Comparison of ENCODE assay signal across 17 mouse cellular contexts in the genomic region with DNA sequence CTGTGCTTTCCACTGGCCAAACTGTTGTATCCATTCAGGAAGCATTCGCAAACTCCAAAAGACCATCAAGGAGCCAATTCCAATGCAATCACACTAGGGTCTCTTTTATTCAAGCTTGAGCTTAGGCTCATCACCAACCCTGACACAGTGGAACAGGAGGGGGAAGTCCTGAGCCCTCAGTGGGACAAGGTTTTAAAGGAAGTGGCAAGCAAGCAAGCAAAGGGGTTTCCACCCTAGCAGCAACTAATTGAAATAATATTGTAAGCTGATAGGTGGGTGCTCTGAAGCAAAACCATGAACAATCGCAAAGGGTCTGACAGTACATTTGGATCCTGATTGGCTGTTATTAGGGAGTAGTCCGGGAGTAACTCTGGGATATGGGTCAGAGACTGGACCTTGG. TPM values are rescaled to one million over a fixed set of nuclear protein-coding genes. Genes with fewer than 3 reads are reported as not detected.
"Had no signal": no experiment of that assay in that cellular context is flagged by ENCODE, and none has a peak within 500 bp of the region (broad histone marks: within the 10 kb centered on the region; RNA-seq: fewer than 3 reads in every experiment).

No protein-coding gene starts in this region.

- H3K4me1 ChIP-seq: neural tube, embryonic 13.5 days; neural tube, embryonic 15.5 days; stomach, embryonic 15.5 days had no signal

- H3K4me2 ChIP-seq: neural tube, embryonic 13.5 days; neural tube, embryonic 15.5 days; stomach, embryonic 15.5 days had no signal

- H3K9me3 ChIP-seq: neural tube, embryonic 13.5 days; neural tube, embryonic 15.5 days; stomach, embryonic 15.5 days had no signal

- H3K36me3 ChIP-seq: neural tube, embryonic 13.5 days; neural tube, embryonic 15.5 days; stomach, embryonic 15.5 days had no signal

- H3K27ac ChIP-seq: neural tube, embryonic 13.5 days; neural tube, embryonic 15.5 days; stomach, embryonic 15.5 days; stomach, postnatal 0 days had no signal

- H3K9ac ChIP-seq: neural tube, embryonic 13.5 days; neural tube, embryonic 15.5 days; stomach, embryonic 15.5 days had no signal

- DNase-seq: retina, postnatal 1 day; right cerebral cortex, adult 18-20 months; right cerebral cortex, postnatal 14 days; right cerebral cortex, postnatal 25 days; right cerebral cortex, postnatal 4 days; spleen, adult 18-20 months; thymus, adult 18-20 months; thymus, adult 2 months; thymus, postnatal 14 days; thymus, postnatal 25 days; thymus, postnatal 36 days; thymus, postnatal 4 days had no signal

- H3K27me3 ChIP-seq: neural tube, embryonic 13.5 days; neural tube, embryonic 15.5 days; stomach, embryonic 15.5 days had no signal

- H3K4me3 ChIP-seq: neural tube, embryonic 13.5 days; neural tube, embryonic 15.5 days; stomach, embryonic 15.5 days had no signal

RNA-seq across cellular contexts. Expression of gene Ccdc150, which starts 30.2 kb away (rescaled TPM):
- polyA plus RNA-seq: small intestine, adult 2 months; stomach, postnatal 0 days had no signal
